Mouse (Mus musculus): Measurements from ENCODE around the gene Nsun6. TPM values are rescaled to one million over a fixed set of nuclear protein-coding genes. Genes with fewer than 3 reads are reported as not detected.

Gene Nsun6
- total RNA-seq, 2 experiments from 2014 or later, result 3.7 to 6.7 TPM

DNA sequence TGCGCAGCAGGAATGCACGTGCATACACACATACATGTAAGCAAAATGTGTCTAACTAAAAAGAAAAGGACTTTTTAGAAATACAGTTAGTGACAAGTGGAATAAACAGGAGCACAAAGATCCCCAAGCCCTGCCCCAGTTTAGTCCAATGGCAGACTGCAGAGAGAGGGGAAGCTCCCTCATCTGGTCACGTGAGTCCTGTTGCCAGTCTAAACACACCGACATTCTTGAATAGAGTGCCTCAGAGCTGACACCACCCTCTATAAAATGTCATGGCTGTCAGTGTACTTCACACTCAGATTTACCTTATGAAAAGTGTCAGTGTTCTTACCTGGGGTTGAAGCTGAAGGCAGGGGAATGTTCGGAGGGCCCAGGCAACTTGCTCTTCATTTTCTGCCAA, 57.0 kb downstream of the Nsun6 start:
- ATAC-seq (replicated peaks; ENCODE audit: low FRiP score, poor library complexity, severe bottlenecking), result no peak

DNA sequence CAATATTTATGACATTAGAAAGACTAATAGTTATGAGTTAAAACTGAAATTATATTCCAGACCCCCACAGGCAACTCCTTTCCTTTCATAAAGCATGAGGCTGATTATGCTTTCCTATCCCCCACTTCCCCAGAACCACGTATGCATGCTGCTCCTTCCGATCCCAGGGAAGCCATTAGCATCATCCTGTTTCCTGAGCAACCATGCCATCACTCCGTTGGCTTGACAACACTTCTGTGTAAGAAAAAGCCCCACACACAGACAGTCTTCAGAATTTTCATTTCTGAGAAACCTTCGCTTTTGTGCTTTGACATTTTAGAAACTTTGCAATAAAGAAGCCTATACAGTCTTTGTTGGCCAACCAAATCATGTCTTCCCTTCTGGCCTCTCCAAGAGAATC, 58.8 kb downstream of the Nsun6 start:
- ATAC-seq (replicated peaks; ENCODE audit: low FRiP score, poor library complexity, severe bottlenecking), result no peak

DNA sequence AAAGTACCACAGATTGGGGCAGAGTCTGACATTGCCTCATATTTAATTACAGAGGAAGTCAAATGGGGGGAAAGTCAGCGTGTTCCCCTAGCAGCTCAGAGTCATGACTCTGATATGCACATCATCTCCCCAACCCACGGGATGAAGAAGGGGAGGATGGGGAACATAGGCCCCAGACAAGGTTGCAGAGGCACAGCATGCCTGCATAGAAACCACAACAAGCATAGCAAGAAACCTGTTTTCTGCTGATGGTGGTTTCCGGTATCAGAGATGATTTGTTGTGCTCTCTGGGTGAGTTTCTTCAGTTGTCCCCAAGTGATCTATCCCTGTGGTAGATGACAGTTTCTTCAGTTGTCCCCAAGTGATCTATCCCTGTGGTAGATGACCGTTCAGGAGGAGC, 62.3 kb downstream of the Nsun6 start:
- ATAC-seq (replicated peaks; ENCODE audit: low FRiP score, poor library complexity, severe bottlenecking), result no peak

DNA sequence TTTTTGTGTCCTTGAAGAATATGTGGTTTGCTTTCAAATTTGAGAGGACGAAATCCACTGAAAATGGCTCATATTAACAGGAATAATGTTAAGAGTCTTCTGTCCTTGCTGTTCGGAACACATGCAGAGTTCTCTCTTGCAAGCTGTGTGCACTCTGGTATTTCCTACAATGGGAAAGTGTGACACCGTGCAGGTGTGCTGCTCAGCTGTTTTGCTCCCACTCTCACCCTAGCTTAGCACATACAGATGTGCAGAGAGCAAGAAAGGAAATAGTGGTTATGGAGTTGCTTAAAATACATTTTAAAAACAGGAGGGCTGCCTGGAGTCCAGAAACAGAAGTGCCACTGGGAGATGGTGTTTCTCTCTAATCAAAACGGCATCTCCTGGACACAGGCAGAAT, 65.5 kb downstream of the Nsun6 start:
- ATAC-seq (replicated peaks; ENCODE audit: low FRiP score, poor library complexity, severe bottlenecking), result no peak

DNA sequence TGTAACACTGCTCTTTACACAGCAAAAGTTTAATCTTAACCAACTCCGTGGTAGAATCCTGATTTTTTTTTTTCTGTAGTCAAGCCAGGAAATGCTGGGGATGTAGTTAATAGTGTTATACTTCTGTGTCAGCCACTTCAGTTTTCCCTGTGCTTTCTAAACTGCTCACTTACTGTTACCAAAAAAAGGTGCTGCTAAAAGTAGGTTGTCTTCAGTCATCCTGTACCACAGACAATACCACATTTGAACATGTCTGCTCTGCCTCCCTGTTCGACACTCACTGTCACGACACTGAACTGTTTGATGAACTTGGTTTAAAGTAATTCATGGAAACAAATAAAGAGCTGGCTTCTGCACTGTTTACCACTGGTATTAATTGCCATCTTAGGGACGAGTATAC, 66.4 kb downstream of the Nsun6 start:
- ATAC-seq (replicated peaks; ENCODE audit: low FRiP score, poor library complexity, severe bottlenecking), result no peak

DNA sequence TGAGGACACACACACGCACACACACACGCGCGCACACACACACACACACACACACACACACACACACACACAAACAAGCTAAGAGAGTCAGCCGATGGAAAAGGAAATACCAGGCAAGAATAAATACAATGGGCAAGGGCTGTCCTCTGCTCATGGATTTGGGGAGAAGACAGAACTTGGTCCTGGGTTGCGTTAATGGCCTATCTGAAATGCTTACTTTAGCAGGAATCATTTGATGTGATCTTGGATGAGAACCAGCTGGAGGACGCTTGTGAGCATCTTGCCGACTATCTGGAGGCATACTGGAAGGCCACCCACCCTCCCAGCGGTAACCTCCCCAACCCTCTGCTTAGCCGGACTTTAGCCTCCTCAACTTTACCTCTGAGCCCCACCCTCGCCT, 70.8 kb downstream of the Nsun6 start:
- no peak for ATAC-seq (replicated peaks; ENCODE audit: low FRiP score, poor library complexity, severe bottlenecking)

DNA sequence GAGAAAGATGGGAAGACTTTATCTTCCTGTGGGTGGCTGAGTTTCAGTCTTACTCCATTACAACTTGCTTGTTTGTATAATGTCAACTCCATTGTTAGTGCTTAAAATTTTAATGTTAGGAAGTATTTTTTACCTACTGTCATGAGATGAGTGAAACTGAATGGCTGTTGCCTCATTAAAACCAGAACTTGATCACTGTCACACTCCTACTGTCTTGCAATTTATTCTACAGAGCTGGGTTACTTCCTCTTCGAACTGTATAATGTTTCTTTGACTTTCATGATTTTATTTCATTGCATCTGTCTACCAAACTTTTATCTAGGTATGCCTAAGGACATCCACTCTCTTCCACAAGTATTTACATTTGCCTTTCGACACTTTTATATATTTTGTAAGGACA, 93.4 kb downstream of the Nsun6 start:
- no peak for ATAC-seq (replicated peaks; ENCODE audit: low FRiP score, poor library complexity, severe bottlenecking)

DNA sequence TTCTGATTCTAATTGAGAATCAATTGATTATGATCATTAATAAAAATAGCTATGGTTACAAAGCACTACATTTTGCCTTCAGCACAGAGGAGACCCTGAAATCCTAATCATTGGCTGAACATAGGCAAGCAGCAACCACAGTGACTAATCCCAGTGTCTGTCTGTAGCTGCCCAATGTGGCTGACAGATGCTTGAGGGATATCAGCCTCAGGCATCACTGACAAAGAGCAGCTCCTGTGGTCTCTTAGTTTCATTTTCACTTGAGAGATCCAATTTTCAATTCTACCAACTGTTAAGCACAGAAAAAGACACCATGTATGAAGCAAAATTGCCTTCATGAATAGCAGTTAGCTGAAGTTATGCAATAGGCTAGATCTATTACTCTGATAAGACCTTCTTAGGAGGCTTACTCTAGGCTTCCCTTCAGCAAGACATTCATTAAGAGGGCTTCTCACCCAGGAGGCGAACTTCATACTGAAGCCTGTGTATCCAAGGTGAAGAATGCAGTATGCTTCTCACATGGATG, 93.8 kb downstream of the Nsun6 start:
- ATAC-seq (replicated peaks; ENCODE audit: low FRiP score, poor library complexity, severe bottlenecking), result no peak

DNA sequence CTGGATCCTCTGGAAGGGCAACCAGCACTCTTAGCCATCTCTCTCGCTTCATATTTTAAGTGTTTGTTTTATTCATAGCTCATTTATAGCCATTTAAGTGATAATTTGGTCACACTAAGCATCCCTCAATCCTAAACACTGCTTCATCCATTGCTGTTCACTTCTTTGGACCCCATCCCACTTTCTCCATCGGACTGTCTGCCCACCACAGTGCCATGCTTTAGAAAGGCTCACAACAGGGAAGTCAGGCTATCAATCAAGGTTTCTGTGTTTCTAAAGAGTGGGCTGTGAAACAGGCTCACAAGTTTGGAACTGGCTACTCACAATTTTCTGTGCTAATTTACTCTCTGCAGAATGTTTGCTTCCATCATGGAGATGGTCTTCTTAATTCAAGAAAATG, 101.8 kb downstream of the Nsun6 start:
- no peak for ATAC-seq (replicated peaks; ENCODE audit: low FRiP score, poor library complexity, severe bottlenecking)

Other genes with a start within 250 kb of the Nsun6 start
- gene Arl5b, start 5.7 kb downstream of the Nsun6 start, total RNA-seq (2015; ENCODE audit: low replicate concordance), result 3.1 and 7.7 TPM in 2 replicates
- gene Arl5b, start 5.7 kb downstream of the Nsun6 start, total RNA-seq (2017; ENCODE audit: low replicate concordance), result 2.2 and 4.4 TPM in 2 replicates

Measured in erythroblast, adult 5-6 weeks (primary cell).